Comparison of ENCODE assay signal across 12 mouse cellular contexts in the genomic region with DNA sequence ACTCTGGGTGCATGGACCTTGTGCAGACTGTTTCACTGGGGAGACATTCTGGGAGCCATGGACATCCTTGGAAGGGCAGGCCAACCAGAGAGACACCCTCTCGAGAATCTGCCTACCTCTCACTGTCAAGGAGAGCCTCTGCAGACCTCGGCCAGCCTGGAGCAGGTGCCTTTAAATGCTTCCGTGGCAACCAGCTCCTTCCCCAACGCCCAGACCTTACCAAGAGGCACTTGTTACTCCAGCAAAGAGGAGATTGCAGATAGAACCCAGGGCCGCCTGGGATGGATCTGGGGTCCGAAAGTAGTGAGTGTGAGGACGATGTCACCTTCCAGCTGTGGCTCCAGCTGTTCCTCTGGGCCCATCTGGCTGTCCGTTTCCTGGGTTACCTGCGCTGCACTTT. TPM values are rescaled to one million over a fixed set of nuclear protein-coding genes. Genes with fewer than 3 reads are reported as not detected.
DNase-seq lines count a peak whose midpoint lies in the region; ATAC-seq and TF ChIP-seq lines count a peak whose summit lies in the region.
"Had no signal": no experiment of that assay in that cellular context is flagged by ENCODE, and none has a peak within 500 bp of the region (broad histone marks: within the 10 kb centered on the region; RNA-seq: fewer than 3 reads in every experiment).

No protein-coding gene starts in this region.

- no peaks in the 10 kb centered on the region for H3K9me3 ChIP-seq in midbrain, embryonic 13.5 days
- no peaks in the 10 kb centered on the region for H3K9me3 ChIP-seq in midbrain, embryonic 16.5 days (replicated peaks; ENCODE audit: control insufficient read depth, low read length, poor library complexity, severe bottlenecking)
- no peaks in the 10 kb centered on the region for H3K9me3 ChIP-seq in stomach, postnatal 0 days (ENCODE audit: control insufficient read depth, low read length)

- TF ChIP-seq POLR2A in kidney, adult 2 months (IDR thresholded peaks at IDR 0.05; ENCODE audit: low read depth, low read length): no peak

- H3K27ac ChIP-seq in gastrocnemius, adult 2 months: peak overlapping the region; percentile 92
- H3K27ac ChIP-seq in kidney, adult 2 months (ENCODE audit: insufficient read depth, low read depth, low read length): peak overlapping the region; percentile 29
- H3K27ac ChIP-seq in midbrain, embryonic 13.5 days: no peak overlapping the region
- H3K27ac ChIP-seq in midbrain, embryonic 16.5 days (ENCODE audit: low read length): no peak overlapping the region
- 0 out of 2 replicates have a peak overlapping the region, but pooled peaks have one; percentile 4 for H3K27ac ChIP-seq in stomach, postnatal 0 days (replicated peaks)

- intact Hi-C loops in gastrocnemius, adult 2 months (cut with DNase I): loop anchor here (5.0 kb wide), 1 partner anchor 34 kb away; a partner anchor contains a TSS
- intact Hi-C loops in gastrocnemius, postnatal 14 days (cut with DNase I; ENCODE audit: low total_unique reads): no loop called here

- WGBS in kidney, adult 2 months: 71% methylated on average over 9 of the region's 9 CpGs
- WGBS in midbrain, embryonic 13.5 days: 66% methylated on average over 9 of the region's 9 CpGs
- WGBS in midbrain, embryonic 16.5 days: 75% methylated on average over 9 of the region's 9 CpGs
- WGBS in stomach, postnatal 0 days: 73% methylated on average over 9 of the region's 9 CpGs

- DNase-seq in gastrocnemius, adult 2 months: peak; percentile 20
- DNase-seq in gastrocnemius, postnatal 14 days: no peak
- no peak for DNase-seq in kidney, adult 2 months
- no peak for DNase-seq in kidney, adult 18-20 months
- no peak for DNase-seq in stomach, postnatal 0 days (ENCODE audit: low spot score)
- no peak for DNase-seq in layer of hippocampus, adult 11-12 months (ENCODE audit: low spot score)
- DNase-seq: B cell, adult 2 months; cerebellum, postnatal 36 days had no signal

- TF ChIP-seq CTCF in gastrocnemius, adult 2 months (IDR thresholded peaks at IDR 0.05): no peak
- TF ChIP-seq CTCF in kidney, adult 2 months (conservative IDR thresholded peaks at IDR 0.05; ENCODE audit: insufficient read depth, insufficient read length, low read depth, low read length): no peak
- no peak for TF ChIP-seq CTCF in stomach, postnatal 0 days (IDR thresholded peaks at IDR 0.05; ENCODE audit: low read depth)

- no peak for TF ChIP-seq EP300 in stomach, postnatal 0 days (optimal IDR thresholded peaks at IDR 0.05)

- peak overlapping the region; percentile 36; the same call in 1 of the 2 replicates for H3K9ac ChIP-seq in midbrain, embryonic 13.5 days (replicated peaks)
- no peak overlapping the region for H3K9ac ChIP-seq in midbrain, embryonic 16.5 days (ENCODE audit: low read depth, low read length)
- H3K9ac ChIP-seq in stomach, postnatal 0 days (ENCODE audit: low read length): no peak overlapping the region

- H3K4me1 ChIP-seq in kidney, adult 2 months (ENCODE audit: control insufficient read depth, insufficient read depth, low read length): peaks cover 21% of the 10 kb centered on the region
- peaks cover 43% of the 10 kb centered on the region for H3K4me1 ChIP-seq in midbrain, embryonic 13.5 days (replicated peaks)
- H3K4me1 ChIP-seq in midbrain, embryonic 16.5 days (ENCODE audit: control insufficient read depth, insufficient read depth, low read length): peaks cover 29% of the 10 kb centered on the region
- H3K4me1 ChIP-seq in stomach, postnatal 0 days (replicated peaks; ENCODE audit: control insufficient read depth, insufficient read depth): peaks cover 3% of the 10 kb centered on the region; the same call in 1 of the 2 replicates

- H3K36me3 ChIP-seq in kidney, adult 2 months (ENCODE audit: control insufficient read depth, insufficient read depth, low read length): no peaks in the 10 kb centered on the region
- peaks cover 38% of the 10 kb centered on the region for H3K36me3 ChIP-seq in midbrain, embryonic 13.5 days
- peaks cover 17% of the 10 kb centered on the region for H3K36me3 ChIP-seq in midbrain, embryonic 16.5 days (ENCODE audit: control insufficient read depth, insufficient read depth, low read length)
- peaks cover 9% of the 10 kb centered on the region; the same call in 1 of the 2 replicates for H3K36me3 ChIP-seq in stomach, postnatal 0 days (ENCODE audit: control insufficient read depth, insufficient read depth, low read length)

- H3K27me3 ChIP-seq in kidney, adult 2 months (replicated peaks; ENCODE audit: control insufficient read depth, insufficient read depth, low read length): no peaks in the 10 kb centered on the region
- H3K27me3 ChIP-seq in midbrain, embryonic 13.5 days: no peaks in the 10 kb centered on the region
- no peaks in the 10 kb centered on the region for H3K27me3 ChIP-seq in midbrain, embryonic 16.5 days (ENCODE audit: control insufficient read depth, insufficient read depth, low read depth, low read length)
- H3K27me3 ChIP-seq in stomach, postnatal 0 days (ENCODE audit: control insufficient read depth, insufficient read depth, low read length): no peaks in the 10 kb centered on the region

- ATAC-seq in midbrain, embryonic 13.5 days: no peak
- ATAC-seq in midbrain, embryonic 16.5 days: no peak
- no peak for ATAC-seq in stomach, postnatal 0 days (ENCODE audit: low FRiP score, low TSS enrichment)

- H3K4me2 ChIP-seq in midbrain, embryonic 13.5 days (replicated peaks): 0 out of 2 replicates have a peak overlapping the region, but pooled peaks have one; percentile 13
- no peak overlapping the region for H3K4me2 ChIP-seq in midbrain, embryonic 16.5 days (ENCODE audit: low read length)
- H3K4me2 ChIP-seq in stomach, postnatal 0 days (replicated peaks; ENCODE audit: low read depth): no peak overlapping the region
- H3K4me2 ChIP-seq: midbrain, embryonic 11.5 days had no signal

- H3K4me3 ChIP-seq in gastrocnemius, adult 2 months: peak overlapping the region; percentile 52
- H3K4me3 ChIP-seq in kidney, adult 2 months (ENCODE audit: insufficient read depth, low read depth, low read length): no peak overlapping the region
- H3K4me3 ChIP-seq in midbrain, embryonic 13.5 days (replicated peaks): no peak overlapping the region; the same call in 1 of the 2 replicates
- H3K4me3 ChIP-seq in midbrain, embryonic 16.5 days (ENCODE audit: low read depth, low read length): no peak overlapping the region
- H3K4me3 ChIP-seq in stomach, postnatal 0 days (ENCODE audit: low read depth, low read length): no peak overlapping the region

RNA-seq across cellular contexts. Expression of a gene that starts 5.4 kb away (rescaled TPM):
- 100 to 1,000 TPM; 137 to 165 TPM for total RNA-seq in gastrocnemius, adult 2 months (2021)
- 100 to 1,000 TPM; 319 to 324 TPM for total RNA-seq in gastrocnemius, postnatal 14 days (2021)
- 88.3 and 95.6 TPM in 2 replicates for polyA plus RNA-seq in kidney, adult 2 months (2012; rRNA removed)
- polyA plus RNA-seq in midbrain, embryonic 13.5 days (2015; fragmentation: Nextera tagmentation; extraction: Ambion mirVana): 177 and 189 TPM in 2 replicates
- 225 and 231 TPM in 2 replicates for polyA plus RNA-seq in midbrain, embryonic 16.5 days (2015; fragmentation: Nextera tagmentation; extraction: Ambion mirVana)
- 62.4 and 63.1 TPM in 2 replicates for polyA plus RNA-seq in stomach, postnatal 0 days (2015; fragmentation: Nextera tagmentation; extraction: Ambion mirVana)

RNA-seq across cellular contexts. Expression of a gene that starts 19.3 kb away (rescaled TPM):
- total RNA-seq in gastrocnemius, adult 2 months (2021): 10 to 100 TPM; 15.1 to 19.8 TPM
- total RNA-seq in gastrocnemius, postnatal 14 days (2021): 10 to 100 TPM; 17.8 to 22.1 TPM
- polyA plus RNA-seq in kidney, adult 2 months (2012; rRNA removed): 37.2 and 44.5 TPM in 2 replicates
- polyA plus RNA-seq in midbrain, embryonic 13.5 days (2015; fragmentation: Nextera tagmentation; extraction: Ambion mirVana): 7.7 and 8.7 TPM in 2 replicates
- 5.4 and 6.3 TPM in 2 replicates for polyA plus RNA-seq in midbrain, embryonic 16.5 days (2015; fragmentation: Nextera tagmentation; extraction: Ambion mirVana)
- polyA plus RNA-seq in stomach, postnatal 0 days (2015; fragmentation: Nextera tagmentation; extraction: Ambion mirVana): 4.2 and 4.5 TPM in 2 replicates

RNA-seq across cellular contexts. Expression of a gene that starts 22.9 kb away (rescaled TPM):
- under 1 TPM; 0.23 to 0.42 TPM for total RNA-seq in gastrocnemius, adult 2 months (2021)
- total RNA-seq in gastrocnemius, postnatal 14 days (2021): 1 to 10 TPM; 2.0 to 3.1 TPM
- 2.0 and 3.6 TPM in 2 replicates for polyA plus RNA-seq in kidney, adult 2 months (2012; rRNA removed)
- 25.0 and 25.7 TPM in 2 replicates for polyA plus RNA-seq in midbrain, embryonic 13.5 days (2015; fragmentation: Nextera tagmentation; extraction: Ambion mirVana)
- polyA plus RNA-seq in midbrain, embryonic 16.5 days (2015; fragmentation: Nextera tagmentation; extraction: Ambion mirVana): 6.1 and 6.7 TPM in 2 replicates
- polyA plus RNA-seq in stomach, postnatal 0 days (2015; fragmentation: Nextera tagmentation; extraction: Ambion mirVana): 14.1 and 16.6 TPM in 2 replicates

RNA-seq across cellular contexts. Expression of a gene that starts 23.1 kb away (rescaled TPM):
- under 1 TPM in 1 of 2 experiments, not detected in 1; 0.48 TPM for total RNA-seq in gastrocnemius, adult 2 months (2021)
- total RNA-seq in gastrocnemius, postnatal 14 days (2021): not detected
- polyA plus RNA-seq in kidney, adult 2 months (2012; rRNA removed): 5.1 and 7.0 TPM in 2 replicates
- polyA plus RNA-seq in midbrain, embryonic 13.5 days (2015; fragmentation: Nextera tagmentation; extraction: Ambion mirVana): 0.26 and 0.89 TPM in 2 replicates
- 1.1 and 1.3 TPM in 2 replicates for polyA plus RNA-seq in midbrain, embryonic 16.5 days (2015; fragmentation: Nextera tagmentation; extraction: Ambion mirVana)
- polyA plus RNA-seq in stomach, postnatal 0 days (2015; fragmentation: Nextera tagmentation; extraction: Ambion mirVana): 0.36 and 0.38 TPM in 2 replicates
- total RNA-seq: gastrocnemius, adult 18-20 months had no signal

RNA-seq across cellular contexts. Expression of a gene that starts 23.2 kb away (rescaled TPM):
- total RNA-seq in gastrocnemius, adult 2 months (2021): under 1 TPM; 0.64 to 0.84 TPM
- total RNA-seq in gastrocnemius, postnatal 14 days (2021): under 1 TPM; 0.11 to 0.14 TPM
- polyA plus RNA-seq in kidney, adult 2 months (2012; rRNA removed): 2.7 and 3.2 TPM in 2 replicates
- polyA plus RNA-seq in midbrain, embryonic 13.5 days (2015; fragmentation: Nextera tagmentation; extraction: Ambion mirVana): 0.70 and 0.94 TPM in 2 replicates
- 0.58 and 0.69 TPM in 2 replicates for polyA plus RNA-seq in midbrain, embryonic 16.5 days (2015; fragmentation: Nextera tagmentation; extraction: Ambion mirVana)
- 0.11 and 0.13 TPM in 2 replicates for polyA plus RNA-seq in stomach, postnatal 0 days (2015; fragmentation: Nextera tagmentation; extraction: Ambion mirVana)

Comparison
In these comparisons a context has a peak if more than half of its experiments do, and no peak if none do; other contexts are left out.
1. H3K27ac ChIP-seq: peak in gastrocnemius, adult 2 months (single experiment), kidney, adult 2 months (single experiment) and stomach, postnatal 0 days (single experiment); none in midbrain, embryonic 13.5 days (single experiment) and midbrain, embryonic 16.5 days (single experiment).